Mouse (Mus musculus) erythroblast, embryonic 14.5 days (primary cell): ENCODE results near the gene Plpp2.

Experiments used
- GATA1 ChIP-seq: IDR thresholded peaks from 2 replicates; pipeline ENCODE4 v1.6.1; 2012; ENCODE audit warnings: low read length, inconsistent platforms, mixed read lengths
- TAL1 ChIP-seq: IDR thresholded peaks from 3 replicates; pipeline ENCODE4 v1.6.1; 2012; ENCODE audit warnings: low read length, inconsistent platforms, mixed read lengths

DNA sequence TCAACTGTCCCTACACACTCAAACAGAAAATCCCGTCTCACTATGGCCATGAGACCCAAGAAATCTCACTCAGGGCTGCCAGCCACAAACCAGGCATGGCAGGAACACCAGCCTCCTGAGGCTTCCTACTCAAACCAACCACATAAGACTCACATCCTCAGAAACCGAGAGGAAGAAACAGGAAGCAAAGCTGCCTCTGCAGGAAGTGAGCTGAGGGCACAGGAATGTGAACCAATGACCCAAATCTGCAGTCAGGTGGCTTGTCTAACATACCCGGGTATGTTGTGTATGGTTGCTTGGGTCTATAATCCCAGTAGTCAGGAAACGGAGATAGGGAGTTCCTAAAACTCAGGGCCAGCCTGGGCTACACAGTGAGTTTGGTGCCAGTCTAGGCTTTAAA is 5.3 kb upstream of the Plpp2 start:
- TF ChIP-seq GATA1 (no peak), TAL1 (no peak)
